Mouse (Mus musculus) frontal cortex, adult 2 months (tissue): ENCODE measurements around the gene Dnlz. TPM values are rescaled to one million over a fixed set of nuclear protein-coding genes. Genes with fewer than 3 reads are reported as not detected.

ENCODE experiments used
- DNase-seq, 2 experiments: peaks; one replicate each; pipeline ENCODE4 v3.0.0; 2022; ENCODE audit warnings: low spot score in 1 of 2; ENCODE audit errors: extremely low spot score in 1 of 2
- polyA plus RNA-seq: library from polyadenylated mRNA; depleted of rRNA; stranded (reverse); fragments of >200 nt; gene quantifications from 2 replicates; pipeline ENCODE4 v1.2.3, GENCODE M21; 2012

Gene Dnlz
- polyA plus RNA-seq, 1 experiment: 35.2 TPM

DNA sequence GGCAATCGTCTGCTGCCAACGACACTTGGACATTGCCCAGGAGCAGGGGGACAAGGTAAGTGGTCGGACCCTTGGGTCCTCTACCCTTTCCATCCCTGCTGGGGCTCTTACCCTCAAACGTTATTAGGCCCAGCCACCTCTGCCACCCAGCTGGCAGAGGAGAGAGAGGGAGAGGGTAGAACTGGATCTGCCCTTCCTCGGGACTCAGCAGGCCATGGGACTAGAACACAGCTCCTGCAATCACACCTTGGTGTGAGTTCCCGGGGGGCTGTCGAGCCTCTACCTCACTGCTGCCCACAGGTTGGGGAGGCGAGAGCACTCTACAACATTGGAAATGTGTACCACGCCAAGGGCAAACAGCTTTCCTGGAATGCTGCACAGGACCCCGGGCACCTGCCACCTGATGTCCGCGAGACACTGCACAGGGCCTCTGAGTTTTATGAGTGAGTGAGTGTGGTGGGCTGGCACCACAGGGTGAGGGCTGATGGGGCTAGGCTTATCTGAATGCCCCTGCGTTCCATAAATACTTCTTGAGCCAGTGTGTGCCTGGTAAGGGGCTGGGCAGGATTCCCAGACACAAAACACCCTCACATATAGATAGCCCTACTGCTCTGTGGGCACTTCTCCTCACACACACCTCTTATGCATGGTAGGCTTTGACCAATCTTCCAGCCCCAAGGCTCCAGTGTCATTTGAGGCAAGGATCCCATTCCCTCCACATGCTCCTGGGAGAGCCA is 28.2 kb downstream of the Dnlz start:
- no peak for DNase-seq

GRCm38 (mm10) chr2:26320245-26321185 is 31.4 kb downstream of the Dnlz start:
- DNase-seq: no peak

DNA sequence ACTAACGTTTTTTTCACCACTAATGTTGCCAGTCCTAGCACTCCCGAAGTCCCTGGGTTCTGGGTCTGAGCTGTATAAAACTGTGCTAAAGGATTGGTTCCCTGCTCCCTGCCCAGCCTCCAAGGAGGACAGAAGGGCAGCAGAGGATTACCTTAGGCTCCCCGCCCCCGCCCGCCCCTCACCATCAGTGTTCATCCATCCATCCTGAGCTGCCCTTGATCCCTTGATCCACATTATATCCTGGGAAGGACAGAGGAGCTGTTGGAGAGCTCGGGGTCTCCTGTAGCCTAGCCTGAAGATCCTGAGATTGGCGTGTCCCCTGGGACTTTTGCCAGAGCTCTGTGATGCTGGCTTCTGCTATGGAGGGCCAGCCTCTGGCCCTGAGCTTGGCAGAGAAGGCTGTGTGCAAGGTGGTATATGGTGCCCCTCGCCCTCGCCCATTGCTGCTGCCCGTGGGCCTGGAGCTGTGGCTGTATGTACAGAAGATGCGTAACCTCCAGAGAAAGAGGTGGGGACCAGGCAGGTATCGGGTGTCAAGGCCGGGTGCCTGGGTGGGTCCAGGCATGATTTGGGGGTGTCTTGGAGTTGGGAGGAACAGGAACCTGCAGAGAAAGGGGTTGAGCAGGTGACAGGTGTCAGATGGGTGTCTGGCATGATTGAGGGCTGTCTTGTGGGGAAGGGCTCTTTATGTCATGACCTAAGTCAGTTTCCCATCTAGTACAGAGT is 32.2 kb downstream of the Dnlz start:
- no peak for DNase-seq

DNA sequence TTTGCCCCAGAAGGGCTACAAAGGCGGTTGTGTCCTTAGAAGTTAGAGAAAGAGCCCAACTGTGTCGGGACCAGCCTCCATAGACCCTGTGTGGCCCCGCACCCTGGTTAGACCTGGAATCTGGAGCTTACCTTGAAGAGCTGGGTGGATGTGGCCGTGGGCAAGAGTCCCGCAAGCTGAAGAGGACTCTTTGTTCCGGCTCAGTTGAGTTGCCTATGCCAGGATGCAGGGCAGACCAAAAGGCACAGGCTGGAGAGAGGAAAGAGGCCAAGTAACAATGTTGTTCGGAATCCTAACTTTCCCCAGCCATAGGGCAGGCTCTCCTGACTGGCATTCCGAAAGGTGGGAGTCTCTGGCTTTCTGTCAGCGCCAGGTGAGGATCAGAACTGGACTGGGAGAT is 32.8 kb downstream of the Dnlz start:
- no peak for DNase-seq

DNA sequence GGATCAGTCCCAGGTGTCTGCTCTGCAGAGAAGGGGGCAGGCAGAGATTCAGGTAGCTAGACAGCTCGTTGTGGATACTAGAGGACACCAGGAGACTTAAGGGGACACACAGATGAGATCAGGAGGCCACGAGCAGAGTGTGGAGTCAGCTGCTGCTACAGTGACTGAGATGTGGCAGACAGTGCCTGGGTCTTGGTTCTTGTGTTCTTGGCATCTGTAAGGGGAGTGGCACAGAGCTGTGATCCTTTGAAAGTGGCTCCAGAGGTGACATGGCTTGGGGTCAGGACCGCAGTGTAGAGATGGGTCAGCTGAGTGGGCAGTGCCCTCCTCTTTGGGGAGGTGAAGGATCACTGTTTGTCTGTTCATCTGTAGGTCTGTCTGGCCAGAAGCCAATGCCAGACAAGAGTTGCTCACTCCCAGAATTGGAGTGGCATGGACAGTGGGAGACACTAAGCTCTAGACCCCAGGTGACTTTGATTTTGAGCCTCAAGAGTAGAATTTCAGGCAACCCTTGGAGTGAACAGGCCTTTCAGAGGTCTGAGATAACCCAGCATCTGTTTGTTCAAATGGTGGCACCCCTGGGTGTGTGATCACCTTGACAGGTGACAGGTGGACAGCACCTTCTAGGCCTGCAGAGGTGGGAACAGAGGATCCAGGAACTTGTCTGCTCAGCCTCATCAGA is 33.8 kb downstream of the Dnlz start:
- DNase-seq: no peak

DNA sequence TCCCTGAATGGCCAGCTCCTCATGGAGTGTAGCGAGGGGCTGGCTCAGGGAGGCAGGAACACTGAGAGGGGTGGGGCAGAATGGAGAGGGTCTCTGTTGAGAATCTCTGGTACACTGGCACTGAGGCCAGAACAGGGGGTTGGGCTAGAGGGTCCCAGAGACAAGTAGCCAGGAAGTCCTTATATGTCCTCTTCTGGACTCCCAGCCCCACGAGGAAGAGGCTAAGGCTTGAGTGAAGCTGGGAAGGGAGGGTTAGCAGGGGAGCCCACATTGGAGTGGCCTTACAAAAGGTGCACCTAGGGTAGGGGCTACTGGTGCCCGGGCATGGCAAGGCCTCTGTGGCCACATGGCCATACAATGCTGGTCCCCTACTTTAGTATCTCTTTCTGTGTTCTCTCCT is 34.5 kb downstream of the Dnlz start:
- no peak for DNase-seq

DNA sequence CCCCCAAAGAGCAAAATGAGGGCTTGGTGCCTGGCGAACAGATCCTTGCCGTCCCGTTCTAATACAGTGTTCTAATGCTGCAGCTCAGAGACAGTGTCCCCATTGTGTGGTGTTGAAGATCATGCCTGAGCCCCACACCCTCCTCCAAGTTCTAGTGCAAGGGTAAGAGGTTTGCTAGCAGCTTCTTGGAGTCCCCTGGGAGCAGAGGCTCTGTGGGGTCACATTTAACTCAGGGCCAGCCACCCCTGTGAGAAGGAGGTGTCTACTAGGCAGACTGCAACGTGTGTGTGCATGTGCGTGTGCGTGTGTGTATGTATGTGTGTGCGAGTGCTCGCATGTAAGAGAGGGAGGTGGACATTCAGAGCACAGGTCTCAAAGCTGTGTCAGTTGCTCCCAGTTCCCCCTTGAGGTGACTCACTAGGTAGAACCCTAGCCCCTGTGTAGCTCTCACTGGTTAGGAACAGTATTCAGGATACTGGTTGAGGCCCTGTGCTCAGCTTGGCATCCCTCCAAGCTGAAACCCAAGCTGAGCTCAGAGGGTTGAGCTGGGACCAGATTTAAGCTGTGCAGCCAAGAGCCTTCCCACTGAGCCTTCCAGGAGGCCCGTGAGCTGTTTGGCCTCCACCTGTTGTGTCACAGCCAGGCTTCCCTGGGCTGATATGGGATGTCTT is 35.2 kb downstream of the Dnlz start:
- DNase-seq: no peak

DNA sequence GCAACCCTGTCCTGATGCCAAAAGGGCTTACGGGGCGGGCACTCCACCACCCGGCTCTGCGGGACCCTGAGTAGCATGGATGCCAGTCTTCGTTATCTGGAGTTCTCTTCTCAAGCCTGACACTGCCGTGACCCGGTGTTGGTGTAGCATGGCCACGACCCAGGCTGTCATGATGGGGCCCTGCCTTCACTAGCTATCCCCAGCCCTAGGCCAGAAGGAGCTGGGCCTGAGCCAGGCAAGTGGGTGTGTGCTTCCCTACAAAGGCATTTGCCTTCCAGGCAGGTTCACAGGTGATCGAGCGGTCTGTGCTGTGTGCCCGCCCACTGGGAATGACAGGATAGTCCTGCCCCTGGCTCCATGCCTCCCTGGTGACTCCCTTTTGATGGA is 36.0 kb downstream of the Dnlz start:
- peak in 1 of 2 experiments; percentile 41 for DNase-seq

GRCm38 (mm10) chr2:26315072-26315924 is 36.6 kb downstream of the Dnlz start, which contains the start of gene Gpsm1:
Gpsm1 (plus strand) TSS chr2:26315515.
- peak in 1 of 2 experiments; percentile 73 for DNase-seq

GRCm38 (mm10) chr2:26314281-26315071 is 37.4 kb downstream of the Dnlz start:
- DNase-seq: no peak

- DNase-seq: no peak
Observed at GRCm38 (mm10) chr2:26313394-26313793, 38.5 kb downstream of the Dnlz start.

- DNase-seq: no peak
Observed at GRCm38 (mm10) chr2:26312812-26313211, 39.1 kb downstream of the Dnlz start.

- peak in 1 of 2 experiments; percentile 37 for DNase-seq
Observed at GRCm38 (mm10) chr2:26311936-26312335, 40.0 kb downstream of the Dnlz start.

DNA sequence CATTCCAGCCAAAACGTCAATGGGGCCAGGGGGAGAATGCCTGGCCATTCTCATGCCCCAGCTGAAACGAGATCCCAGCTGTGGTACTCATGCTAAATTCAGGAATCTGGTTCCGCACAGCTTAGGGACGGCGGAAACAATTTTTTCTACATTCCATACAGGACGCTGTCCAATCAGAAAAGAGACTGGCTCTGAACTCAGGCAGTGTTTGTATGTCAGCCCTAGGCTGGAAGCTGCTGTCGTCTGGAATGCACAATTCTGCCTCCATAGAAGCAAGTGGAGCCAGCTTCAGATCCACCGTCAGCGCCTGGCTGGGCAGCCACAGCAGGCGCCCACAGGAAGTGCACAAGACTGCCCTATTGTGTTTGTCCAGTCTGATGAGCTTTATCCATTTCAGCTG is 42.2 kb downstream of the Dnlz start:
- DNase-seq: no peak

GRCm38 (mm10) chr2:26306702-26307101 is 45.2 kb downstream of the Dnlz start:
- DNase-seq: no peak

- no peak for DNase-seq
Observed at GRCm38 (mm10) chr2:26305555-26305954, 46.4 kb downstream of the Dnlz start.

- DNase-seq: no peak
Observed at GRCm38 (mm10) chr2:26304711-26305110, 47.2 kb downstream of the Dnlz start.

DNA sequence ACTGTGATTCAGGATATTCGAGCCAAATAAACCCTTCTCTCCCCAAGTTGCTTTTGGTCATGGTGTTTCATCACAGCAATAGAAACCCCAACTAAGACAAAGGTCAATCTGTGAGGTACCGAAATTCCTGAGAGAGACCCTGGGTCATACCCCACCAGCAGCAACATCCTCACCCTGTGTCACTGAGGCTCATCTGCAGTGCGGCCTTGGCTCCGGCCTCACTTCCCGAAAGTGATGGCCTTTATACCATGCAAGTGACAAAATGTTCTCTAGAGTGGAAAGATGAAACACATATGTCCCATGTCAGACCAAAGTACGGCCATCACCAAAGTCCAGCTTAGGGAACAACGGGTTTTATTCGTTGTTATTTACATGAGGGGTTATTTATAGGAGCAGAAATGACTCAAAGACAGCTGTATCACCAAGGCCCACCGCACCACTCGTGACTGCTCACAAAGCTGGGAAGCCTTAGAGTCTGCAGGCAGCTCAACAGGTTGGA is 49.9 kb downstream of the Dnlz start:
- no peak for DNase-seq
